Mouse (Mus musculus) hindbrain, embryonic 12.5 days (tissue): ENCODE results near the gene Apobr. TPM values are rescaled to one million over a fixed set of nuclear protein-coding genes. Genes with fewer than 3 reads are reported as not detected.

Experiments
- ATAC-seq: fragments of 200-750 bp; cut with Nextera tagmentation; 2 replicates; pipeline ENCODE4 v1.8.0; 2017; ENCODE audit warnings: moderate TSS enrichment; ENCODE audit not compliant: low FRiP score
- H3K27ac ChIP-seq: fragments of 300-500 bp; sonication (generic); 2 replicates; pipeline ENCODE4 v1.5.1; 2016; ENCODE audit warnings: mild to moderate bottlenecking
- H3K27me3 ChIP-seq: fragments of 300-500 bp; sonication (generic); 2 replicates; pipeline ENCODE4 v1.6.1; 2016; ENCODE audit warnings: mild to moderate bottlenecking
- H3K36me3 ChIP-seq: fragments of 300-500 bp; sonication (generic); 2 replicates; pipeline ENCODE4 v1.6.1; 2016; ENCODE audit warnings: mild to moderate bottlenecking
- H3K4me1 ChIP-seq: fragments of 300-500 bp; sonication (generic); 2 replicates; pipeline ENCODE4 v1.6.1; 2016
- H3K4me2 ChIP-seq: fragments of 300-500 bp; sonication (generic); replicated peaks from 2 replicates; pipeline ENCODE4 v1.6.1; 2016; ENCODE audit warnings: mild to moderate bottlenecking
- H3K4me3 ChIP-seq: fragments of 300-500 bp; sonication (generic); 2 replicates; pipeline ENCODE4 v1.5.1; 2016; ENCODE audit warnings: mild to moderate bottlenecking
- H3K9ac ChIP-seq: fragments of 300-500 bp; sonication (generic); 2 replicates; pipeline ENCODE4 v1.6.1; 2016; ENCODE audit warnings: mild to moderate bottlenecking, moderate library complexity
- H3K9me3 ChIP-seq: fragments of 300-500 bp; sonication (generic); replicated peaks from 2 replicates; pipeline ENCODE4 v1.6.1; 2016; ENCODE audit warnings: mild to moderate bottlenecking
- WGBS: fragments of 180-500 bp; shearing (Covaris S2); methylation state at CpG from one replicate; pipeline ENCODE4 v1.1.7; 2016; 5-methylcytosine and 5-hydroxymethylcytosine counted together
- microRNA-seq: library from miRNA; unstranded; fragments of <30 nt; microRNA quantifications from one replicate; pipeline ENCODE4, GENCODE M21; 2017
- polyA plus RNA-seq: library from polyadenylated mRNA; unstranded; fragments of >200 nt; fragmentation: Nextera tagmentation; extraction: Ambion mirVana; gene quantifications from 2 replicates; pipeline ENCODE4 v1.2.1, GENCODE M21; 2016

Gene Apobr
- polyA plus RNA-seq, 1 experiment from 2014 or later: 0.43 TPM

DNA sequence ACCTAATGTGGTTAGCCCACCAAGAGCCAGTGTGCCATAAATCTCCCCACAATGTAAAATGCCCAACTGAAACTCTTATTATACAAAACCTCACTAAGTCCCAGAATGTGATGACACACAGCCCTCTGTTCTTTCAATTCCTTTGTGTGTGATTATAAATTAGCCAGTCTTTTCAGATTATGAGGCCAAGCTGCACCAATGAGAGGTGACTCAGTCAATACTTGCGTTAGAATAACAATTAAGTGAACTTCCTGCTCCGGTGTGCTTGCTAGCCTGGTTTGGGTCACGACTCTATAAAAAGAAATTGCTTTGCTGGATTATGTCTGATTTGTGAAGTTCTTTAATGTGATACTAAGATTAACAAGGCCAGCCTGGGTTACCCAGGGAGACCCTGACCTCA, 45.2 kb downstream of the Apobr start:
- Histone ChIP-seq H3K27ac (no peak overlapping the region), H3K36me3 (no peaks in the 10 kb centered on the region), H3K9ac (no peak overlapping the region), H3K4me2 (no peak overlapping the region), H3K27me3 (no peaks in the 10 kb centered on the region), H3K4me1 (no peaks in the 10 kb centered on the region), H3K4me3 (no peak overlapping the region), H3K9me3 (no peaks in the 10 kb centered on the region)
- 38% methylated on average over 3 of the region's 3 CpGs for WGBS
- no peak for ATAC-seq

DNA sequence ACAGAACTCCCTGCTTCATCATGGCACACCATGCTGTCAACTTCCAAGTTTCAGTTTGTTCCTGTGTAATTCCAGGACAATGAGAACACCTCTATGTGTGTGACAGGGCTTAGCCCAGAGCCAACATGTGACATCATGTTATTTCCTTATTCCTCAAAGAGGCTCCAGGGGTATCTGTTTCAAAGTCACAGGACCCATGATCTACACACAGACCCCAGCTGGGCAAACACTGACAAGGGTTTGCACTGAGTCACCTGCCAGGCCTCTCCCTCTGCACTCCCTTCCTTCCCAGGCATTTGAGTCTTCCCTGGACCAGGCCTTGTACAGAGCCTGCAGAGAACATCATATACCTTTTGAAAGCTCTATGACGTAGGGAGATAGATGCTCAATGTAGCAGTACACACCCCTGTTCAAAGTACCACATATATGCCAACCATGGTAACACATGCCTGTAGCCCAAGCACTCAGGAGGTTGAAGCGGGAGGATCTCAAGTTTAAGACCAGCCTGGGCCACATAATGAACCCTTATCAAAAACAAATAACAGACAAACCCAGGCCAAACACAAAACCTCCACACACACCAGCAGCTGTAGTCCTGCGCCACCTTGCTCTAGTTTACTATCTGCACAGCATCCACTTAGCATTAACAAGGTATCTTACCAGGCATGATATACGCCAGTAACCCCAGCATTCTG, 46.2 kb downstream of the Apobr start, which contains the start of gene Nupr1:
Gene Nupr1, minus strand, starts transcription at position 38 of the 695 bp plus-strand sequence.
- no peaks in the 10 kb centered on the region for H3K9me3 ChIP-seq
- no peak for ATAC-seq
- no peak within 1 kb of the TSS for H3K4me2 ChIP-seq
- H3K27me3 ChIP-seq: no peaks in the 10 kb centered on the region
- no peaks in the 10 kb centered on the region for H3K36me3 ChIP-seq
- H3K4me3 ChIP-seq: no peak within 1 kb of the TSS
- H3K9ac ChIP-seq: no peak within 1 kb of the TSS
- no peaks in the 10 kb centered on the region for H3K4me1 ChIP-seq
- no peak within 1 kb of the TSS for H3K27ac ChIP-seq
- 91% methylated on average over 4 of the region's 4 CpGs for WGBS

- no peak for ATAC-seq
- Histone ChIP-seq H3K4me2 (no peak overlapping the region), H3K27me3 (no peaks in the 10 kb centered on the region), H3K4me3 (no peak overlapping the region), H3K4me1 (no peaks in the 10 kb centered on the region), H3K36me3 (no peaks in the 10 kb centered on the region), H3K9me3 (no peaks in the 10 kb centered on the region), H3K27ac (no peak overlapping the region), H3K9ac (no peak overlapping the region)
- WGBS: 94% methylated on average over 2 of the region's 2 CpGs
Observed at GRCm38 (mm10) chr7:126632478-126632877, 47.7 kb downstream of the Apobr start.

DNA sequence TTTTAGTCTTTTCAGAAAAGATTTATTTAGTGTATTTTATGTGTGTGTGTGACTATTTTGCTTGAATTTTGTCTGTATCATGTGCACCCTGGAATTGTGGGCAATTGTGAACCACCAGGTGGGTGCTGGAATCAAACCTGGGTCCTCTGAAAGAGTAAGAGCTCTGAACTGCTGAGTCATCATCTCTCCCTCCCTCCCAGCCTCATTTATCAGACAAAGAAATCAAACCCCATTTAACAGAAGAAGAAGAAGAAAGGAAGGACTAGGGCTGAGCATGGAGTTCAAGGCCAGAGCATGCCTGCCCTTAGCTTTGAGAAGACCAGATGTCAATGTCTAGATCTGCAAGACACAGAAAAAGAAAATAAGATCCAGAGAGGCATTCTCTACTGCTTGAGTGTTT, 50.6 kb downstream of the Apobr start:
- ATAC-seq: no peak
- no peak overlapping the region for H3K4me3 ChIP-seq
- no peaks in the 10 kb centered on the region for H3K9me3 ChIP-seq
- H3K9ac ChIP-seq: no peak overlapping the region
- no peak overlapping the region for H3K27ac ChIP-seq
- H3K4me2 ChIP-seq: no peak overlapping the region
- H3K27me3 ChIP-seq: no peaks in the 10 kb centered on the region; the same call in 1 of the 2 replicates
- H3K4me1 ChIP-seq: no peaks in the 10 kb centered on the region
- H3K36me3 ChIP-seq: no peaks in the 10 kb centered on the region

GRCm38 (mm10) chr7:126636733-126637520, 52.2 kb downstream of the Apobr start:
- Histone ChIP-seq H3K9me3 (no peaks in the 10 kb centered on the region), H3K9ac (no peak overlapping the region), H3K27ac (no peak overlapping the region), H3K4me3 (no peak overlapping the region), H3K36me3 (no peaks in the 10 kb centered on the region), H3K4me2 (no peak overlapping the region), H3K4me1 (no peaks in the 10 kb centered on the region), H3K27me3 (no peaks in the 10 kb centered on the region; the same call in 1 of the 2 replicates)
- WGBS: 13% methylated on average over 4 of the region's 4 CpGs
- no peak for ATAC-seq

Small RNA genes within 50 kb of the gene (microRNA-seq; reads per million reads assigned to microRNA genes)
- gene Mir7059: 0.81 reads per million

Other genes with a start within 250 kb of the Apobr start
- 2.8 and 3.0 TPM in 2 replicates for gene Lat, start 215.4 kb upstream of the Apobr start, polyA plus RNA-seq
- 67.4 and 67.7 TPM in 2 replicates for gene Spns1, start 207.5 kb upstream of the Apobr start, polyA plus RNA-seq
- 3.8 and 4.7 TPM in 2 replicates for gene Nfatc2ip, start 188.2 kb upstream of the Apobr start, polyA plus RNA-seq
- not detected in 2 replicates for gene Cd19, start 170.1 kb upstream of the Apobr start, polyA plus RNA-seq
- gene Rabep2, start 156.2 kb upstream of the Apobr start, polyA plus RNA-seq: 31.1 and 32.1 TPM in 2 replicates
- 4.1 and 16.7 TPM in 2 replicates for gene Atp2a1, start 121.8 kb upstream of the Apobr start, polyA plus RNA-seq
- gene Sh2b1, start 109.5 kb upstream of the Apobr start, polyA plus RNA-seq: 63.5 and 65.8 TPM in 2 replicates
- gene Tufm, start 97.6 kb upstream of the Apobr start, polyA plus RNA-seq: 113 and 116 TPM in 2 replicates
- 76.8 and 90.1 TPM in 2 replicates for gene Atxn2l, start 81.5 kb upstream of the Apobr start, polyA plus RNA-seq
- gene Eif3c, start 18.5 kb upstream of the Apobr start, polyA plus RNA-seq: 201 and 206 TPM in 2 replicates
- 31.7 and 33.7 TPM in 2 replicates for gene Cln3, start 875 bp downstream of the Apobr start, polyA plus RNA-seq
- not detected in 2 replicates for gene Il27, start 10.0 kb downstream of the Apobr start, polyA plus RNA-seq
- 2.8 and 3.8 TPM in 2 replicates for gene Nupr1, start 45.9 kb downstream of the Apobr start, polyA plus RNA-seq
- 27.3 and 40.6 TPM in 2 replicates for gene Sgf29, start 64.4 kb downstream of the Apobr start, polyA plus RNA-seq
- gene Sult1a1, start 91.5 kb downstream of the Apobr start, polyA plus RNA-seq: 0.65 and 1.4 TPM in 2 replicates
- 121 and 147 TPM in 2 replicates for gene Bola2, start 110.5 kb downstream of the Apobr start, polyA plus RNA-seq
- gene Slx1b, start 110.8 kb downstream of the Apobr start, polyA plus RNA-seq: 15.3 and 17.1 TPM in 2 replicates
- 53.6 and 56.9 TPM in 2 replicates for gene Coro1a, start 122.8 kb downstream of the Apobr start, polyA plus RNA-seq
- gene Mapk3, start 174.7 kb downstream of the Apobr start, polyA plus RNA-seq: 63.6 and 67.8 TPM in 2 replicates
- gene Gdpd3, start 181.4 kb downstream of the Apobr start, polyA plus RNA-seq: 1.4 TPM in 2 replicates
- 140 and 144 TPM in 2 replicates for gene Ypel3, start 192.0 kb downstream of the Apobr start, polyA plus RNA-seq
- gene Tbx6, start 196.5 kb downstream of the Apobr start, polyA plus RNA-seq: 0.48 and 1.1 TPM in 2 replicates
- 286 and 294 TPM in 2 replicates for gene Ppp4c, start 207.6 kb downstream of the Apobr start, polyA plus RNA-seq
- 23.7 and 24.9 TPM in 2 replicates for gene Fam57b, start 212.7 kb downstream of the Apobr start, polyA plus RNA-seq
- gene 4930451I11Rik, start 246.7 kb downstream of the Apobr start, polyA plus RNA-seq: not detected in 2 replicates